Mouse (Mus musculus): ENCODE results near the gene Palm2. TPM values are rescaled to one million over a fixed set of nuclear protein-coding genes. Genes with fewer than 3 reads are reported as not detected.

The Palm2 gene
- polyA plus RNA-seq, 1 experiment from 2014 or later, result 5.3 TPM

DNA sequence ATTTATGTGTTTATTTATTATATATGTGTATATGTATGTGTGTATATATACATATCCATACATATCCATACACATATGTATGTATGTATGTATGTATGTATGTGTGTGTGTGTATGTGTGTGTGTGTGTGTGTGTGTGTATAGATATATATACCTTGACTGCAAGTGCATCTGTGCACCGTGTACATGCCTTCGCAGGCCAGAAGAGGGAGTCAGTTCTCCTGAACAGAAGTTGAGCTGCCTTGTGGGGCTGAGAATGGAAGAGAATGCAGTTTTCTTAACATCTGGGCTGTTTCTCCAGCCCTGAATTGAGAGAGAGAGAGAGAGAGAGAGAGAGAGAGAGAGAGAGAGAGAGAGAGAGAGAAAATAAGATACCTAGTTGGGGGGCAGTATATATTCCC lies 289.6 kb downstream of the Palm2 start:
- WGBS, result 71% methylated on average over 2 of the region's 2 CpGs
- Histone ChIP-seq H3K36me3 (ENCODE audit: control insufficient read depth, insufficient read depth, low read length) (no peaks in the 10 kb centered on the region), H3K27ac (ENCODE audit: low read length) (no peak overlapping the region), H3K9me3 (replicated peaks; ENCODE audit: control insufficient read depth, low read length) (no peaks in the 10 kb centered on the region), H3K4me3 (replicated peaks; ENCODE audit: low read length) (no peak overlapping the region), H3K4me1 (ENCODE audit: control insufficient read depth, insufficient read depth, low read length) (no peaks in the 10 kb centered on the region), H3K4me2 (ENCODE audit: low read depth, low read length) (no peak overlapping the region), H3K9ac (ENCODE audit: low read length) (no peak overlapping the region), H3K27me3 (ENCODE audit: control insufficient read depth, insufficient read depth, low read length) (no peaks in the 10 kb centered on the region)
- ATAC-seq (ENCODE audit: insufficient read depth, low FRiP score), result no peak

DNA sequence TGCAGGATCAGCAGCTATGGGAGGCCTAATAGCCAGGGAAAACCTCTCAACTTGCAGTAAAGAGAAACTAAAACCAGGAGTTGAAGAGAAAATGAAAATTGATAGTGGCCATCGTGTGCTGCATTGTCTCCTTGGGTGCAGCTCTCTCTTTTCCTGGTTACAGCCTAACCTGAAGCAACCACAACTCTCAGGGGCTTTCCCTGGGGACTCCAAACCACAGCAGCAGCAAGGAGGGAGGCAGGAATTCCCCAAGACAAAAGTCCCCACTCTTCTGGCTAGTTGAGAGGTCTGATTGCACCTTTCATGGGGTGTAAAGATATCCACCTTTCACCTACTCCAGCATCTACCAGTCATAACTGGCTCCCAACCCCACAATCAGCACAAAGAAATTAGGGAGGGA lies 291.5 kb downstream of the Palm2 start:
- Histone ChIP-seq H3K27me3 (ENCODE audit: control insufficient read depth, insufficient read depth, low read length) (no peaks in the 10 kb centered on the region), H3K4me1 (ENCODE audit: control insufficient read depth, insufficient read depth, low read length) (no peaks in the 10 kb centered on the region), H3K4me2 (ENCODE audit: low read depth, low read length) (no peak overlapping the region), H3K4me3 (replicated peaks; ENCODE audit: low read length) (no peak overlapping the region), H3K9me3 (replicated peaks; ENCODE audit: control insufficient read depth, low read length) (no peaks in the 10 kb centered on the region), H3K36me3 (ENCODE audit: control insufficient read depth, insufficient read depth, low read length) (no peaks in the 10 kb centered on the region), H3K27ac (ENCODE audit: low read length) (no peak overlapping the region), H3K9ac (ENCODE audit: low read length) (no peak overlapping the region)
- WGBS, result 79% methylated on average over 1 of the region's 1 CpGs
- no peak for ATAC-seq (ENCODE audit: insufficient read depth, low FRiP score)

DNA sequence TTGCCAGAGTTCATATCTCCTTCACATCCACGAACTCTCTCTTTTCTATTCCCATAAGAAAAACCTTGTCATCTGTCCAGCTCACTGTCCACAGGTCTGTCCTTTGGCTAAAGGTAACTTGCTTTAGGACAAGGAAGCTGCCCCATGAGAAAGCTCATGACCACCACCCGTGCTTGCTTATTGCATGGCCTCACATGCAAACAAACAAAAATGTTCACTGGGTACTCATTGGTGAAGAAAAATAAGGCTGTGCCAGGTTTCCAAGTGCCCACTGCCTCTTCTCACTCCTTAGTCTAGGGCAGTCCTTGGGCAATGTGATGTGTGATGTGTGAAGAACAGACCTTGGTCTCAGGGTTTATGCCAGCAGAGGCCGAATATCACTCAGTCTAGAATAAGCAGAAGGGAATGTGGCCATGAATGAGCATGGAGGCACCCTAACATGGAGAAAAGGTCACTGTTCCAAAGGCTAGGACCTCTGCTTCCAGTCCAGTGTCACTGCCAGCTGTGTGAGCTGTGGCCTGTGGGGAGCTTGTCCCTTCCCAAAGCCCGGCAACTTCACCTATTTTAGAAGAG lies 294.6 kb downstream of the Palm2 start:
- no peaks in the 10 kb centered on the region for H3K9me3 ChIP-seq (replicated peaks; ENCODE audit: control insufficient read depth, low read length)
- no peaks in the 10 kb centered on the region for H3K4me1 ChIP-seq (ENCODE audit: control insufficient read depth, insufficient read depth, low read length)
- no peaks in the 10 kb centered on the region for H3K36me3 ChIP-seq (ENCODE audit: control insufficient read depth, insufficient read depth, low read length)
- no peaks in the 10 kb centered on the region for H3K27me3 ChIP-seq (ENCODE audit: control insufficient read depth, insufficient read depth, low read length)
- no peak overlapping the region for H3K9ac ChIP-seq (ENCODE audit: low read length)
- no peak overlapping the region for H3K4me2 ChIP-seq (ENCODE audit: low read depth, low read length)
- no peak overlapping the region for H3K4me3 ChIP-seq (replicated peaks; ENCODE audit: low read length)
- WGBS, result 87% methylated on average over 4 of the region's 4 CpGs
- ATAC-seq (ENCODE audit: insufficient read depth, low FRiP score), result no peak
- no peak overlapping the region for H3K27ac ChIP-seq (ENCODE audit: low read length)

DNA sequence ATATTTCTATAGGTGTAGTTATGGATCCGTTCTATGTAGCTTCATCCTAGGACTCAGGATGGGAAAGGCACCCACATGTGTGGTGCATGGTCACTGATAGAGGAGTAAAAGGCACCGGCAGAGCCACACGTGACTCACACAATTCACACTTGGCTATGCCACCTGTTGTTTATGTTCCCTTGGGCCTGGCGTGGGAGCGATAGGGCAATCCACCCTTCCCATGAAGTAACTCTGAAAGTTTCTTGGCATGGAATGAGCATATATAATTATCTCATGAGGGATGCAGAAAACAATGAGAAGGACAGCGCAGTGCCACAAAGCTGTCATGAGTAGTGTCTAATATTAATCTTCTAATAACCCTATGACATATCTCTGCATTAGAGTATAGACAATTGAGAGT lies 296.0 kb downstream of the Palm2 start:
- H3K9me3 ChIP-seq (replicated peaks; ENCODE audit: control insufficient read depth, low read length), result no peaks in the 10 kb centered on the region
- no peaks in the 10 kb centered on the region for H3K36me3 ChIP-seq (ENCODE audit: control insufficient read depth, insufficient read depth, low read length)
- no peak for ATAC-seq (ENCODE audit: insufficient read depth, low FRiP score)
- no peak overlapping the region for H3K4me3 ChIP-seq (replicated peaks; ENCODE audit: low read length)
- H3K27ac ChIP-seq (ENCODE audit: low read length), result no peak overlapping the region
- 87% methylated on average over 6 of the region's 6 CpGs for WGBS
- H3K9ac ChIP-seq (ENCODE audit: low read length), result no peak overlapping the region
- H3K27me3 ChIP-seq (ENCODE audit: control insufficient read depth, insufficient read depth, low read length), result no peaks in the 10 kb centered on the region
- no peaks in the 10 kb centered on the region for H3K4me1 ChIP-seq (ENCODE audit: control insufficient read depth, insufficient read depth, low read length)
- H3K4me2 ChIP-seq (ENCODE audit: low read depth, low read length), result no peak overlapping the region

DNA sequence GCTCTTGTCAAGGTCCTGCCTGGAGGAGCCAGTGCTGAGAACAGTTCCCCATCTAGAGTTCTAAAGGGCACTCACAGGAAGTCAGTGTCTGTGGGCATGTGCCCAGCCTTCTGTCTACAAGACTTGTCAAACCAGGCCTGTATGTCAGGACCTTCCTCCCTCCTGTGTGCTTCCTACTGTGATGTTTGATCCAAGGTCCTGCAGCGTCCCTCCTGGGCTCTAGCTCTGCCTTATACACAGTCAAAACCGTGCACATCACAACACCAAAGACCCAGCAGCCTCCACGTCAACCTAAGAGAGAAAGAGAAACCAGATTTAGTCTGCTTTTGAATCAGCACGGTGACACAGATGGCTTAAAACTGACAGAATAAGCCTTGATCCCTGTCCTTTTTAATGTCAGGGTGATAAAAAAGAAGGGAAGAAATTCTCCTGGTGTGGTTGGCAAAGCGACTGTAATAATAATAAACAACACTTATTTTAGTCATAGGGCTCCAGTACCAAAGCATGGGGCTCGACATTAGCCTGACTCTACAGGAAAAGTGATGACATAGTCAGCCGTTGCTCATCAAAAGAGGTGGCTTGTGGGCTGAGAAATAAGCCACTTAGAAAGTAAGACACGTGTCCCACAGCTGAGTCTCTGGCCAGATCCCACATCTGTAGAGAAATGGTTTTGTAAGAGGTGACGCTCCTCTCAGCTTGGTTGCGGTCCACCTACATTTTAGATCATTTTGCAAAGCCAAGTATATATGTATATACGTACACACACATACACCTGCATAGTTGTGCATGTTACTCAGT lies 297.0 kb downstream of the Palm2 start:
- no peak overlapping the region for H3K9ac ChIP-seq (ENCODE audit: low read length)
- no peak overlapping the region for H3K4me3 ChIP-seq (replicated peaks; ENCODE audit: low read length)
- H3K9me3 ChIP-seq (replicated peaks; ENCODE audit: control insufficient read depth, low read length), result no peaks in the 10 kb centered on the region
- WGBS, result 77% methylated on average over 11 of the region's 11 CpGs
- no peak overlapping the region for H3K4me2 ChIP-seq (ENCODE audit: low read depth, low read length)
- H3K27ac ChIP-seq (ENCODE audit: low read length), result no peak overlapping the region
- H3K27me3 ChIP-seq (ENCODE audit: control insufficient read depth, insufficient read depth, low read length), result no peaks in the 10 kb centered on the region
- ATAC-seq (ENCODE audit: insufficient read depth, low FRiP score), result no peak
- no peaks in the 10 kb centered on the region for H3K4me1 ChIP-seq (ENCODE audit: control insufficient read depth, insufficient read depth, low read length)
- no peaks in the 10 kb centered on the region for H3K36me3 ChIP-seq (ENCODE audit: control insufficient read depth, insufficient read depth, low read length)

DNA sequence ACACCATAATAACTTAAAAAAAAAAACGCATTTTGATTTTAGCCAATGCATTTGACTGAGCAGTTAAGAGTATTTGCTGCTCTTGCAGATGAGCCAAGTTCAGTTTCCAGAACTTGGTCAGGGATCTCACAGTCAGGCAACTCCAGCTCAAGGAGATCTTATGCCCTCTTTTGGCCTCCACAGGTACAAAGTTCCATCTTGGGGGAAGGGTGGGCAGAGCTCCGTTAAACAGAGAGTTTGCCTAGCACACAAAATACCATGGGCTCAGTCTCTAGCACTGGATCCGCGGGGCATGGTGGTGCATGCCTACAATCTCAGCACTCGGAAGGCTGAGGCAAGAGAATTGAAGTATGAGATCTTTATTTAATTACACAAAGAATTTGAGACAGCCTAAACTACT lies 298.3 kb downstream of the Palm2 start:
- Histone ChIP-seq H3K4me3 (replicated peaks; ENCODE audit: low read length) (no peak overlapping the region), H3K27ac (ENCODE audit: low read length) (no peak overlapping the region), H3K27me3 (ENCODE audit: control insufficient read depth, insufficient read depth, low read length) (no peaks in the 10 kb centered on the region), H3K9ac (ENCODE audit: low read length) (no peak overlapping the region), H3K4me1 (ENCODE audit: control insufficient read depth, insufficient read depth, low read length) (no peaks in the 10 kb centered on the region), H3K4me2 (ENCODE audit: low read depth, low read length) (no peak overlapping the region), H3K9me3 (replicated peaks; ENCODE audit: control insufficient read depth, low read length) (no peaks in the 10 kb centered on the region), H3K36me3 (ENCODE audit: control insufficient read depth, insufficient read depth, low read length) (no peaks in the 10 kb centered on the region)
- WGBS, result 71% methylated on average over 5 of the region's 5 CpGs
- no peak for ATAC-seq (ENCODE audit: insufficient read depth, low FRiP score)

DNA sequence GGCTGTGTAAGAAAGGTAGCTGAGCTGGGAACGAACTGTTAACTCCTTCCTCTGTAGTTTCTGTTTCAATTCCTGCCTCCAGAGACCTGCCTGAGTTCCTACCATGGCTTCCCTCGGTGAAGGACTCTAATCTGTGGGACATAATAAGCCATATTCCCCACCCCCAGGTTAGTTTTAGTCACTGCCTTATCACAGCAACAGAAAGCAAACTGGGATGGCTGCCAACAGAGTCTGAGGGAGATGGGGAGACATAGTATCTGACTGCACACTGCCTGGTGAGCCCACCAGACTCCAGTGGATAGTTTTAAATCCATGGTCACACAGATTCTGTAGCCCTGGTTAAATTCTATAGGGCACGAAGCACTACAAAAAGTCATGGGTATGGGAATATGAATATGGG lies 299.4 kb downstream of the Palm2 start:
- Histone ChIP-seq H3K27me3 (ENCODE audit: control insufficient read depth, insufficient read depth, low read length) (no peaks in the 10 kb centered on the region), H3K27ac (ENCODE audit: low read length) (no peak overlapping the region), H3K9ac (ENCODE audit: low read length) (no peak overlapping the region), H3K4me2 (ENCODE audit: low read depth, low read length) (no peak overlapping the region), H3K9me3 (replicated peaks; ENCODE audit: control insufficient read depth, low read length) (no peaks in the 10 kb centered on the region), H3K4me3 (replicated peaks; ENCODE audit: low read length) (no peak overlapping the region), H3K36me3 (ENCODE audit: control insufficient read depth, insufficient read depth, low read length) (no peaks in the 10 kb centered on the region), H3K4me1 (ENCODE audit: control insufficient read depth, insufficient read depth, low read length) (no peaks in the 10 kb centered on the region)
- no peak for ATAC-seq (ENCODE audit: insufficient read depth, low FRiP score)
- 63% methylated on average over 3 of the region's 3 CpGs for WGBS

DNA sequence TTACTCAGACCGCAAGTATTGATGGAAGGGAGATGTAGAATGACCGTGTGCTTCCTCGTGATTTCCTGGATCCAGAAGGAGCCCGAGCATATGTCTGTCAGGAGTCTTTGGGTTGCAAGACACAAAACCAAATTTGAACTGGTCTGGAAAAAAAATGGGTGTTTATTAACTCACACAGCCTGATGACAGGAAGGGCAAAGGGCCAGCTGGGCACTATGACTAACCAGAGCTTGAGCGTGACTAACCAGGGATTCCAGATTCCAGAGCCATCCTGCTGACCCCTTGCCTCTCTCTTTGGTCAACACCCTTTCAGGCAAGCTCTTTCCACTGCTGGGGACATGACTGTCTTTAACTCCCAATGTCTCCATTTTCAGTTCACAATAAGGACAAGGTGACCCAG lies 301.4 kb downstream of the Palm2 start:
- Histone ChIP-seq H3K27me3 (ENCODE audit: control insufficient read depth, insufficient read depth, low read length) (no peaks in the 10 kb centered on the region), H3K27ac (ENCODE audit: low read length) (no peak overlapping the region), H3K9me3 (replicated peaks; ENCODE audit: control insufficient read depth, low read length) (no peaks in the 10 kb centered on the region), H3K4me1 (ENCODE audit: control insufficient read depth, insufficient read depth, low read length) (no peaks in the 10 kb centered on the region), H3K4me3 (replicated peaks; ENCODE audit: low read length) (no peak overlapping the region), H3K9ac (ENCODE audit: low read length) (no peak overlapping the region), H3K4me2 (ENCODE audit: low read depth, low read length) (no peak overlapping the region), H3K36me3 (ENCODE audit: control insufficient read depth, insufficient read depth, low read length) (no peaks in the 10 kb centered on the region)
- ATAC-seq (ENCODE audit: insufficient read depth, low FRiP score), result no peak
- WGBS, result 81% methylated on average over 5 of the region's 5 CpGs

DNA sequence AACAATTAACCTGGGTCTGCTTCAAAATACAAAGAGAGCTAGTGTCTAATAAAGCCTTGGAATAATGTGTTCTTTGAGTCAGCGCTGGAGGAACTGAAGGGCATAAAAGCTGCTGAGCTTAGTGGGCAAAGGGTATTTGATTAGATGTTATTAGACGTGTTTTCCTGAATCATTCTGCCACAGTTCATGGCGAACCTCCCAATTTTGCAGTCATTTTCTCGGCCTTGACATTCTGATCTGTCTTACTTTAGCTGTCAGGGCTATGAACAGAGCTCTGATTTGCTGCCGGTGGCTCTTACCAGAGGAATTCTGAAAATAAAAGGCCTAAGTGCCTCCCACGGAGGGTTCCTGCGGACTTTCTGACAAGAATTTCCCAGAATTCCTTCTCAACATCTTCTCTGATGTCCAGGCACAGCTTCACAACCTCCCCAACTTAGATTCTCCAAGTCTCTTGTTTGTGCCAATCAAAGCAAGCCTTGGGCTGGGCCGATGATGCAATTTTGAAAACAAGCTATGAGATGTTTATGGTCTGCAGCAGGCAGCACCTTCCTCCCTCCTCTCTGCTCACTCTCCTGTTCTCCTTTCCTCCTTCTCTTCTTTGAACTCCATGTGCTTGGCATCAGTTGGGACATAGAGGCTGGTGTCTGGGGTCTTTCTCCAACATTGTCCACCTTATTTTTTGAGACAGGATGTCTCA lies 305.0 kb downstream of the Palm2 start:
- Histone ChIP-seq H3K27me3 (ENCODE audit: control insufficient read depth, insufficient read depth, low read length) (no peaks in the 10 kb centered on the region), H3K4me2 (ENCODE audit: low read depth, low read length) (no peak overlapping the region), H3K9me3 (replicated peaks; ENCODE audit: control insufficient read depth, low read length) (no peaks in the 10 kb centered on the region), H3K9ac (ENCODE audit: low read length) (no peak overlapping the region), H3K4me1 (ENCODE audit: control insufficient read depth, insufficient read depth, low read length) (no peaks in the 10 kb centered on the region), H3K4me3 (replicated peaks; ENCODE audit: low read length) (no peak overlapping the region), H3K36me3 (ENCODE audit: control insufficient read depth, insufficient read depth, low read length) (no peaks in the 10 kb centered on the region), H3K27ac (ENCODE audit: low read length) (no peak overlapping the region)
- no peak for ATAC-seq (ENCODE audit: insufficient read depth, low FRiP score)
- 60% methylated on average over 8 of the region's 8 CpGs for WGBS
